ENCODE assay signal across 8 mouse cellular contexts in genomic region chr10:77970481-77970880, GRCm38 (mm10). TPM values are rescaled to one million over a fixed set of nuclear protein-coding genes. Genes with fewer than 3 reads are reported as not detected.
DNase-seq lines count a peak whose midpoint lies in the region; ATAC-seq lines count a peak whose summit lies in the region.

TSS of gene Trpm2 (minus strand) at chr10:77970563.

- H3K4me2 ChIP-seq in embryonic facial prominence, embryonic 11.5 days (ENCODE audit: low read depth, low read length): peak within 1 kb of the TSS; percentile 62
- peak within 1 kb of the TSS; percentile 48 for H3K4me2 ChIP-seq in intestine, embryonic 14.5 days (ENCODE audit: low read length)
- peak within 1 kb of the TSS; percentile 41 for H3K4me2 ChIP-seq in liver, embryonic 15.5 days
- H3K4me2 ChIP-seq in neural tube, embryonic 15.5 days: peak within 1 kb of the TSS; percentile 83

- peak within 1 kb of the TSS; percentile 25; the same call in 1 of the 2 replicates for H3K9ac ChIP-seq in embryonic facial prominence, embryonic 11.5 days (replicated peaks; ENCODE audit: low read length)
- H3K9ac ChIP-seq in intestine, embryonic 14.5 days (ENCODE audit: low read length): no peak within 1 kb of the TSS
- no peak within 1 kb of the TSS for H3K9ac ChIP-seq in liver, embryonic 15.5 days
- H3K9ac ChIP-seq in neural tube, embryonic 15.5 days (replicated peaks): peak within 1 kb of the TSS; percentile 38; the same call in 1 of the 2 replicates

- 83% methylated on average over 6 of the region's 6 CpGs for WGBS in embryonic facial prominence, embryonic 11.5 days
- 89% methylated on average over 6 of the region's 6 CpGs for WGBS in intestine, embryonic 14.5 days
- WGBS in liver, embryonic 15.5 days (ENCODE audit: insufficient replicate concordance): 21% methylated on average over 6 of the region's 6 CpGs
- 89% methylated on average over 6 of the region's 6 CpGs for WGBS in neural tube, embryonic 15.5 days

- ATAC-seq in embryonic facial prominence, embryonic 11.5 days (replicated peaks; ENCODE audit: insufficient number of reproducible peaks, low FRiP score, low TSS enrichment, low read depth): no peak
- ATAC-seq in intestine, embryonic 14.5 days (replicated peaks; ENCODE audit: low FRiP score, low TSS enrichment, low read depth): no peak
- ATAC-seq in liver, embryonic 15.5 days (ENCODE audit: insufficient read depth): 0 out of 2 replicates have a peak, but pooled peaks have one; percentile 29
- no peak for ATAC-seq in neural tube, embryonic 15.5 days (ENCODE audit: low FRiP score)
- ATAC-seq in activated CD4-positive, CD25-positive, alpha-beta regulatory T cell, adult 4 months: no peak

- no peak for DNase-seq in frontal cortex, adult 2 months (ENCODE audit: extremely low spot score in 1 of 2, low spot score in 1 of 2)
- no peak for DNase-seq in frontal cortex, postnatal 10 days (ENCODE audit: low spot score in 2 of 2)
- DNase-seq in embryonic facial prominence, embryonic 11.5 days (ENCODE audit: low spot score): no peak
- DNase-seq in intestine, embryonic 14.5 days (ENCODE audit: low spot score): no peak
- DNase-seq in right cerebral cortex, postnatal 25 days: no peak

- H3K9me3 ChIP-seq in embryonic facial prominence, embryonic 11.5 days (replicated peaks; ENCODE audit: control insufficient read depth, low read length): no peaks in the 10 kb centered on the region
- H3K9me3 ChIP-seq in intestine, embryonic 14.5 days (ENCODE audit: control insufficient read depth, low read length): no peaks in the 10 kb centered on the region
- H3K9me3 ChIP-seq in liver, embryonic 15.5 days (replicated peaks): no peaks in the 10 kb centered on the region
- H3K9me3 ChIP-seq in neural tube, embryonic 15.5 days (replicated peaks): no peaks in the 10 kb centered on the region

- no peaks in the 10 kb centered on the region for H3K36me3 ChIP-seq in embryonic facial prominence, embryonic 11.5 days (replicated peaks; ENCODE audit: control insufficient read depth, insufficient read depth, low read depth, low read length)
- no peaks in the 10 kb centered on the region for H3K36me3 ChIP-seq in intestine, embryonic 14.5 days (ENCODE audit: control insufficient read depth, insufficient read depth, low read length)
- H3K36me3 ChIP-seq in liver, embryonic 15.5 days (replicated peaks): no peaks in the 10 kb centered on the region
- H3K36me3 ChIP-seq in neural tube, embryonic 15.5 days: no peaks in the 10 kb centered on the region

- no peaks in the 10 kb centered on the region for H3K4me1 ChIP-seq in embryonic facial prominence, embryonic 11.5 days (ENCODE audit: control insufficient read depth, insufficient read depth, low read length)
- peaks cover 7% of the 10 kb centered on the region; the same call in 1 of the 2 replicates for H3K4me1 ChIP-seq in intestine, embryonic 14.5 days (replicated peaks; ENCODE audit: control insufficient read depth, insufficient read depth, low read length)
- peaks cover 7% of the 10 kb centered on the region; the same call in 1 of the 2 replicates for H3K4me1 ChIP-seq in liver, embryonic 15.5 days (replicated peaks)
- H3K4me1 ChIP-seq in neural tube, embryonic 15.5 days: peaks cover 17% of the 10 kb centered on the region

- no peak within 1 kb of the TSS for H3K27ac ChIP-seq in embryonic facial prominence, embryonic 11.5 days (replicated peaks; ENCODE audit: low read depth, low read length)
- H3K27ac ChIP-seq in intestine, embryonic 14.5 days (ENCODE audit: low read depth): no peak within 1 kb of the TSS
- H3K27ac ChIP-seq in liver, embryonic 15.5 days (replicated peaks): no peak within 1 kb of the TSS
- H3K27ac ChIP-seq in neural tube, embryonic 15.5 days (replicated peaks): peak within 1 kb of the TSS; percentile 5

- H3K27me3 ChIP-seq in embryonic facial prominence, embryonic 11.5 days (ENCODE audit: control insufficient read depth, insufficient read depth, low read length): peaks cover 18% of the 10 kb centered on the region
- H3K27me3 ChIP-seq in intestine, embryonic 14.5 days (replicated peaks; ENCODE audit: control insufficient read depth, insufficient read depth, low read length): peaks cover 19% of the 10 kb centered on the region; the same call in 1 of the 2 replicates
- H3K27me3 ChIP-seq in liver, embryonic 15.5 days: peaks cover 41% of the 10 kb centered on the region
- peaks cover 19% of the 10 kb centered on the region for H3K27me3 ChIP-seq in neural tube, embryonic 15.5 days (replicated peaks)

- peak within 1 kb of the TSS; percentile 18 for H3K4me3 ChIP-seq in embryonic facial prominence, embryonic 11.5 days (ENCODE audit: low read depth, low read length)
- peak within 1 kb of the TSS; percentile 15 for H3K4me3 ChIP-seq in intestine, embryonic 14.5 days (ENCODE audit: low read depth, low read length)
- H3K4me3 ChIP-seq in liver, embryonic 15.5 days (replicated peaks): peak within 1 kb of the TSS; percentile 12
- H3K4me3 ChIP-seq in neural tube, embryonic 15.5 days (replicated peaks): peak within 1 kb of the TSS; percentile 47

RNA-seq across cellular contexts. Expression of gene Trpm2, which starts in this region (rescaled TPM):
- polyA plus RNA-seq in frontal cortex, adult 2 months (2012; rRNA removed): 22.5 and 28.3 TPM in 2 replicates
- polyA plus RNA-seq in embryonic facial prominence, embryonic 11.5 days (2014; fragmentation: Nextera tagmentation; extraction: Ambion mirVana): 0.43 and 0.86 TPM in 2 replicates
- 0.42 and 1.2 TPM in 2 replicates for polyA plus RNA-seq in intestine, embryonic 14.5 days (2014; fragmentation: Nextera tagmentation; extraction: Ambion mirVana)
- polyA plus RNA-seq in liver, embryonic 15.5 days (2015; fragmentation: Nextera tagmentation; extraction: Ambion mirVana): 2.2 and 3.2 TPM in 2 replicates
- 8.1 and 9.5 TPM in 2 replicates for polyA plus RNA-seq in neural tube, embryonic 15.5 days (2015; fragmentation: Nextera tagmentation; extraction: Ambion mirVana)
- polyA plus RNA-seq in activated CD4-positive, CD25-positive, alpha-beta regulatory T cell, adult 4 months (2017; shearing (Covaris generic)): under 1 TPM; 0.38 TPM

Comparison
In these comparisons a context has a peak if more than half of its experiments do, and no peak if none do; other contexts are left out.
1. H3K9ac ChIP-seq: peak in embryonic facial prominence, embryonic 11.5 days (single experiment) and neural tube, embryonic 15.5 days (single experiment); none in intestine, embryonic 14.5 days (single experiment) and liver, embryonic 15.5 days (single experiment).
2. Peak in every context shown above with its lines, with median percentiles within 50 percentile points of each other: H3K4me2 ChIP-seq and H3K4me3 ChIP-seq.